Mouse (Mus musculus) lung, adult 2 months (tissue): ENCODE measurements around the gene Med27.

Experiments used
- CTCF ChIP-seq: fragments of 200-500 bp; IDR thresholded peaks from 2 replicates; pipeline ENCODE4 v1.5.1; 2011; ENCODE audit warnings: mild to moderate bottlenecking, low read length, control low read depth; ENCODE audit not compliant: insufficient read depth
- POLR2A ChIP-seq: fragments of 200-500 bp; IDR thresholded peaks from 2 replicates; pipeline ENCODE4 v1.6.1; 2011; ENCODE audit warnings: low read depth, mild to moderate bottlenecking, control low read depth, low read length, borderline replicate concordance; ENCODE audit errors: extremely low read depth

GRCm38 (mm10) chr2:29388937-29389336 is 42.3 kb downstream of the Med27 start:
- no peak for TF ChIP-seq CTCF
- no peak for TF ChIP-seq POLR2A
